Mouse (Mus musculus) MN1 (cell line): ENCODE measurements at regions not wholly inside any gene's neighbourhood (a gene's known extent, or its start where the extent isn't known, plus 50 kb on each side); places are given as distances from the start of the nearest gene placed in this dataset.

Source experiments
- DNase-seq: peaks from one replicate; pipeline ENCODE4 v3.0.0-alpha.2; 2016; ENCODE audit warnings: low spot score

DNA sequence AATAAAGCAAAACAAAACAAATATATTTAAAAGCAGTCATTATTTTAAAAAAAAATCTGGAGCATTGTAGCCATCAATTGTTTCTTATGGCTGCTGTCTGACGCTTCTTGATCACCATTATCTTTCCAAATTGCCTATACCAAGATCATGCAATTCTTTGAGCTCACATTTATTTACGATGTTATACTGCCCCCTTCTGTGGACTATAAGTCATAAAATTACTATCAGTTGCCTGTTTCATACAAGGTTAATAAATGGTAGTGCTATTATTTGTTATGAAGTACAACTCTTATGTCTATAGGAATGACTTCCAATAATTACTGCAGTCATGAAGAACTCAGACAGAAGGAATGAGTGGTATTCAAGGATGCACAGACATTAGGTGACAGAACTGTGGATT, 57.3 kb upstream of the Eda2r start:
- no peak for DNase-seq

DNA sequence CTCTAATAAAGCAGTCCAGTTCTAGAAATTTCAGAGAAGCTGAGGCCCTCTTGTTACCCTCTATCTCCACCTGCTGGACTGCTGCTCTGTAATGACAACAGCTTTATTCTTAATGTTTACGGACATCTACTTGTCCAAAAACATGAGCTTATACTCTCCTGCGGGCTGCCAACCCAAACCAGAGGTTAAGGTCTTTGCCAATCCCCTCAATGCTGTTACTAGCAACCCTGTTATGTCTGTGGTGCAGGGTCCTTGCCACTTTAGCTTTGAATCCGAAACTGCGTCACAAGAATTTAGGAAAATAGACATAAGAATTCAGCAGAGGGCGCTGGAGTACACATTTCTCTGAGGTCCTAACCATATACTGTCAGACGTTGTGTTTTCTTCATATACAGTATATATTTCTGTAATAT, 54.4 kb upstream of the Eda2r start:
- DNase-seq, result peak; percentile 11
